Mouse (Mus musculus) adrenal gland, adult 18-20 months (tissue): ENCODE measurements around the gene Hist1h2an. TPM values are rescaled to one million over a fixed set of nuclear protein-coding genes. Genes with fewer than 3 reads are reported as not detected.
"Not testable (repeated sequence)": the region's sequence is repeated elsewhere in the genome, so short reads cannot be mapped to it uniquely, and the experiment has no call there.

Experiments used
- DNase-seq, 2 experiments: peaks; one replicate each; pipeline ENCODE4 v3.0.0; 2021 to 2022; ENCODE audit warnings: low spot score in 2 of 2
- total RNA-seq, 2 experiments: library from RNA; stranded (reverse); gene quantifications; 1 replicate in 1 of 2; 2 replicates in 1 of 2; pipeline ENCODE4 v1.2.3; 2021

The Hist1h2an gene
- total RNA-seq, 2 experiments from 2014 or later, result 2.5 to 4.4 TPM

DNA sequence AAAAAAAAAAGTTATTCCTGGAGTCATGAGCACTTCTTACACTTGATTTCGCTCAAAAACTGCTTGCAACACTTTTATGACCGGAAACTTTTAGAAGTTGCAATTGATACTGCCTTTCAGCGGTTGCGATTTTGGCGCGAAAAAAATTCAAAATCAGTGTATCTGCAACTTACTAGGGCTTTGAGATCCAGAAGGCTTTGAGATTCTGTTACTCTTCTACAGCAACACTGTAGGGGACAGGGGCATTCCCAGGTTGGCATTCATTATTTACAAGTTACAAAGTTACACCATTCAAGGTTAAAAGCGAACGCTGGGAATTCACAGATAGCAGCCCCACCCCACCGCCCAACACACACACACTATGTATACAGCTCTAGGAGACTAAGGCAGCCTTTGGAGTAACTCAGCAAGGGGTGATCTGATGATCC lies 3.3 kb downstream of the Hist1h2an start:
- DNase-seq, result no peak

- DNase-seq, result peak in 1 of 2 experiments; percentile 45
Observed at GRCm38 (mm10) chr13:21783255-21783617, 3.8 kb downstream of the Hist1h2an start, which contains the start of gene Hist1h3i. TSS of gene Hist1h3i (minus strand) at chr13:21783370.

DNA sequence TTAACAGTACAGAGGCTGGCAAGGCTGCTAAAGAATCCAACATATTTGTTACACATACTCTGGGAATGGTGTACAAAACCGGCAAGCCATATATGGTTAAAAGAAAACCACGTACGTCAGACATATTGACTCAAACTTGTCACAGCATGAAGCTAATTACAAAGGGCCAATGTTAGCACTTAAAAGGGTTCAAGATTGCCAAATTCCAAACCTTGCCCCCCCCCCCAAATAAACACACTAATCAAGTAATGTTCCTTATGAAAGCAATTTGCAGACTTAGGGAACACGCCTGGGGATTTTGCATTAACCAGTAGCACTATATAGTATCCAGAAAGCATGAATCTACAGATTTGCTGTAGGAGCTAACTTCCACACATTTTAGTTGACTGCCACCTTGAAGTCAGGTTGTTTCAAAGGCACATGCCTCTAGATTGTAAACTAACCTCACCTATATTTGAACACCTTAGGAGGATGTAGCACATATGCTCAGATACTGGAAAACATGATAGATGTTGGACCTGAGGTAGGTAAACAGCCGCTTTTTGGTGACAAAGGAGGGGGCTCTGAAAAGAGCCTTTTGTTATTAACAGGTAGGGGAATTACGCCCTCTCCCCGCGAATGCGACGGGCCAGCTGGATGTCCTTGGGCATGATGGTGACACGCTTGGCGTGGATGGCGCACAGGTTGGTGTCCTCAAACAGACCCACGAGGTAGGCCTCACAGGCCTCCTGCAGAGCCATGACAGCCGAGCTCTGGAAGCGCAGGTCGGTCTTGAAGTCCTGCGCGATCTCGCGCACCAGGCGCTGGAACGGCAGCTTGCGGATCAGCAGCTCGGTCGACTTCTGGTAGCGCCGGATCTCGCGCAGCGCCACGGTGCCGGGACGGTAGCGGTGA lies 4.4 kb downstream of the Hist1h2an start:
- not testable (repeated sequence) for DNase-seq

GRCm38 (mm10) chr13:21781639-21782038 lies 5.4 kb downstream of the Hist1h2an start:
- no peak for DNase-seq

- DNase-seq, result no peak
Observed at GRCm38 (mm10) chr13:21781021-21781555, 5.9 kb downstream of the Hist1h2an start.

DNA sequence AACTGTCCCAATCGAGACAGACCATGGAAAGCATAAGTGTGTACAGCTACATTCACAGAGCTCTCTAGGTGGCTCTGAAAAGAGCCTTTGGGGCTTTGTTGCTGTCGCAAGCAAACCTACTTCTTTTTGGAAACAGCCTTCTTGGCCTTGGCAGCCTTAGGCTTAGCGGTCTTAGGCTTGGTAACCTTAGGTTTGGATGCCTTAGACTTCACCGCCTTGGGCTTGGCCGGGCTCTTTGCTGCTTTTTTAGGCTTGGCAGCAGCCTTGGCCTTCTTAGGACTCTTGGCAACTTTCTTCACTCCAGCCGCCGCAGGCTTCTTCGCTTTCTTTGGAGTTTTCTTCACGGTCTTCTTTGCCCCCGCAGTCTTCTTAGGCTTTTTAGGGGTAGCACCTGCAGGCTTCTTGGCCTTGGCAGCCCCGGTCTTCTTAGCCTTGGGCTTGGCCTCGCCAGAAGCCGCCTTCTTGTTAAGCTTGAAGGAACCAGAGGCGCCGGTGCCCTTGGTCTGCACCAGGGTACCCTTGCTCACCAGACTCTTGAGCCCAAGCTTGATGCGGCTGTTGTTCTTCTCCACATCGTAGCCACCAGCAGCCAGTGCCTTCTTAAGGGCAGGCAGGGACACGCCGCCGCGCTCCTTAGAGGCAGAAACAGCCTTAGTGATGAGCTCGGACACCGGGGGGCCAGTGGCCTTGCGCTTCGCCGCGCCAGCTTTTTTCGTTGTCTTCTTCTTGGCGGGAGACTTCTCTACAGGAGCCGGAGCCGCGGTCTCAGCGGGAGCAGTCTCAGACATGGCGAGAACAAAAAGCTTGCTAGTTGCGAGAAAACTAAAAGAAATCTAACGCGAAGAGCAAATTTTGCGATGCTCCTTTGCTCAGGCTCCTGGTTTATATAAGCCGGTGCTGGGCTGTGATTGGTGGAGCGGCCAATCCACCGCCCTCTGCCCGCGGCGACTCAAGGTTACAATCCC lies 7.0 kb downstream of the Hist1h2an start, which contains the start of gene Hist1h1b:
Gene Hist1h1b, minus strand, starts transcription at position 859 of the 965 bp plus-strand sequence.
- DNase-seq, result peak; percentile 35 to 52

GRCm38 (mm10) chr13:21778814-21779766 lies 7.9 kb downstream of the Hist1h2an start:
- peak; percentile 30 to 36 for DNase-seq

GRCm38 (mm10) chr13:21755707-21756106 lies 31.3 kb downstream of the Hist1h2an start:
- no peak for DNase-seq

GRCm38 (mm10) chr13:21754294-21755001 lies 32.6 kb downstream of the Hist1h2an start:
- not testable (repeated sequence) for DNase-seq

GRCm38 (mm10) chr13:21753524-21754285 lies 33.3 kb downstream of the Hist1h2an start, which contains the start of the genes Hist1h2ak and Hist1h2bn:
TSS of gene Hist1h2ak (minus strand) at chr13:21753827.
TSS of gene Hist1h2bn (plus strand) at chr13:21754123.
- peak; percentile 26 to 54 for DNase-seq

DNA sequence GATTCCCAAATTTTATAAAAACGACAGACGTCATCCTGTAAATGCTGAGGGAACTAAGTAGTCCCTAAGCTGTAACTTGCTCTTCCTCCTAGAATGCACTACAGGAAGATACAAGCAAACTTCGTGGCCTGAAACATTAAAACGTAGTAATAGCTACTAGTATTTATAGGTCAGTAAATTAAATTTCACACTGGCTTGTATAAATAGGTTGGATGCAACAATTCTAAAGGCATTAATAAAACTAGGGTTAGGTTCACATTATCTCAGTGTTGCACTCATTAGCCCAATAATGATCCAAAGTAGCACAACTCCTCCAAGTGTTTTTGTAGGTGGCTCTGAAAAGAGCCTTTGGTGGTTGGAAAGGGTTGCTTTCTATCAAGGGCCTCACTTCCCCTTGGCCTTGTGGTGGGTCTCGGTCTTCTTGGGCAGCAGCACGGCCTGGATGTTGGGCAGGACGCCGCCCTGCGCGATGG lies 33.9 kb downstream of the Hist1h2an start:
- DNase-seq, result no peak

DNA sequence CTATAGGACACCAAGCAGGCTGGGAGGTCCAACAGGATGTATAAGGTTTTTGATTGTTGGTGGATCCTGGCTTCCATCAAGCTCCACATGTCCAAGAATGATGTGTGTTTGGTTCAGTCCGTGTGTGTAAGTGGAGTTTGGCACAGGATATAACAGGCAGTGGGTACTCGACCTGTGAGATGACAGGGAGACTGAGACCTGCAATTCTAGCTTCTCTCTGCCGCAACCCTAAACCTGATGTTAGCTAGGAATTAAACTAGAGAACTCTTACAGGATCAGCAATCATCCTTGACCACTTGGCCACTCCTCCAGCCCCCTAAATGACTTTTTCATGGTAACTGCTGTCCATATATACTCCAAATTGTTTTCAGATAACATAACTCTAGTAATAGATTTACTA lies 34.7 kb downstream of the Hist1h2an start:
- no peak for DNase-seq

- no peak for DNase-seq
Observed at GRCm38 (mm10) chr13:21751827-21752226, 35.2 kb downstream of the Hist1h2an start.

DNA sequence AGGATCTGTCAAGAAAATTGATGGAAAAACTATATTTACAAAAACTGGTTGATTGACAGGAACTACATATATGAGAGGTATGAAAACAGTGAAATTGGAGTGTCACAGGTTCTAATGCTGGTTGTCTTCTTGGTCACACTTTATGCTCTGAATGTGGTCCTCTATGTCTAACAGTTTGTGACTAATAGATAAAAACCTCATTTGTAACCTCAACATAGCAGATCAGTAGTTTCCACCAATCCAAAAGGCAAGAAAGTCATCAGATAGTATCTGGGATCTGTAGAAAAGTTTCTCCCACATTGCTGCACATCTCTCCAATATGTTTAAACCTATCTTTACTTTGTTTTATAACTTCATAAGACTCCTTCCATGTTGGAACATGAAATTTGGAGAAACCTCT lies 35.6 kb downstream of the Hist1h2an start:
- no peak for DNase-seq

DNA sequence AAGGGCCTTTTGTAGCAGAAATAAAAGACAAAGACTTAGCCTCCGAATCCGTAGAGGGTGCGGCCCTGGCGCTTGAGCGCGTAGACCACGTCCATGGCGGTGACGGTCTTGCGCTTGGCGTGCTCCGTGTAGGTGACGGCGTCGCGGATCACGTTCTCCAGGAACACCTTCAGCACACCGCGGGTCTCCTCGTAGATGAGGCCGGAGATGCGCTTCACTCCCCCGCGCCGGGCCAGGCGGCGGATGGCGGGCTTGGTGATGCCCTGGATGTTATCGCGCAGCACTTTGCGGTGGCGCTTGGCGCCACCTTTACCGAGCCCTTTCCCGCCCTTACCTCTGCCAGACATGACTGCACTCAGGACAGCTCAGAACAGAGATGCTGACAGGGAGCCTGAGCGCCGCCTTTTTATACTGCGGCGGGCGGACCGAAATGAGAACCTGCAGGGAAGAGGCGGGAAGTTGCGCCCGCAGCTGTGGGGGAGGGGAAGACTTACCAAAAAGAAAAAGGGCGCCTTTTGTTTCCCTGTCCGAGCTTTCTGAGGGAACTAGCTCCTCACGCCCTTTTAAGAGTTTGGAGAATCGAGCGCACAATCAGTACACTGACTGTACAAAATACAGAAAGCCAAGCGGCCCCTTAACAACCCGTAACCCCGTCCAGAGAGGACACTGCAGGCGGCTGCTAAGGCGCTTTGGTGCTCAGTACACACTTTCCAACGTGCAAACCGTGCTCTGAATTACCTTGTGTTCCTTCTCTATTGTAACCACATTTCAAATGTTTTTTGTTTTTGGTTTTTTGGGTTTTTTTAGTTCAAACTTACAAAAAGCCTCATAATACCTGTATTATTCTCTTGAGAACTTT lies 36.6 kb downstream of the Hist1h2an start, which contains the start of gene Hist1h4k:
Gene Hist1h4k, minus strand, starts transcription at position 347 of the 859 bp plus-strand sequence.
- peak; percentile 69 to 76 for DNase-seq

GRCm38 (mm10) chr13:21749387-21750158 lies 37.4 kb downstream of the Hist1h2an start:
- DNase-seq, result no peak
